Mouse (Mus musculus) forebrain, embryonic 15.5 days (tissue): ENCODE data around the gene Ghitm. TPM values are rescaled to one million over a fixed set of nuclear protein-coding genes. Genes with fewer than 3 reads are reported as not detected.

Source experiments
- ATAC-seq: fragments of 200-750 bp; cut with Nextera tagmentation; replicated peaks from 2 replicates; pipeline ENCODE4 v1.8.0; 2017; ENCODE audit warnings: mild to moderate bottlenecking, moderate TSS enrichment, moderate library complexity
- H3K27ac ChIP-seq: fragments of 300-500 bp; sonication (generic); replicated peaks from 2 replicates; pipeline ENCODE4 v1.5.1; 2015; ENCODE audit warnings: mild to moderate bottlenecking, inconsistent platforms
- H3K27me3 ChIP-seq: fragments of 300-500 bp; sonication (generic); 2 replicates; pipeline ENCODE4 v1.6.1; 2015; ENCODE audit warnings: inconsistent platforms
- H3K36me3 ChIP-seq: fragments of 300-500 bp; sonication (generic); 2 replicates; pipeline ENCODE4 v1.6.1; 2015; ENCODE audit warnings: mild to moderate bottlenecking, inconsistent platforms
- H3K4me1 ChIP-seq: fragments of 300-500 bp; sonication (generic); 2 replicates; pipeline ENCODE4 v1.6.1; 2015; ENCODE audit warnings: inconsistent platforms
- H3K4me2 ChIP-seq: fragments of 300-500 bp; sonication (generic); replicated peaks from 2 replicates; pipeline ENCODE4 v1.6.1; 2015; ENCODE audit warnings: mild to moderate bottlenecking, inconsistent platforms
- H3K4me3 ChIP-seq: fragments of 300-500 bp; sonication (generic); 2 replicates; pipeline ENCODE4 v1.5.1; 2015; ENCODE audit warnings: mild to moderate bottlenecking, inconsistent platforms
- H3K9ac ChIP-seq: fragments of 300-500 bp; sonication (generic); replicated peaks from 2 replicates; pipeline ENCODE4 v1.6.1; 2015; ENCODE audit warnings: mild to moderate bottlenecking, inconsistent platforms
- H3K9me3 ChIP-seq: fragments of 300-500 bp; sonication (generic); 2 replicates; pipeline ENCODE4 v1.6.1; 2016; ENCODE audit warnings: inconsistent platforms
- WGBS: fragments of 180-500 bp; shearing (Covaris S2); methylation state at CpG from one replicate; pipeline ENCODE4 v1.1.7; 2015; ENCODE audit warnings: mixed read lengths; 5-methylcytosine and 5-hydroxymethylcytosine counted together
- polyA plus RNA-seq: library from polyadenylated mRNA; unstranded; fragments of >200 nt; fragmentation: Nextera tagmentation; extraction: Ambion mirVana; gene quantifications from 2 replicates; pipeline ENCODE4 v1.2.1, GENCODE M21; 2015

The Ghitm gene
- polyA plus RNA-seq, 1 experiment from 2014 or later, result 184 TPM

DNA sequence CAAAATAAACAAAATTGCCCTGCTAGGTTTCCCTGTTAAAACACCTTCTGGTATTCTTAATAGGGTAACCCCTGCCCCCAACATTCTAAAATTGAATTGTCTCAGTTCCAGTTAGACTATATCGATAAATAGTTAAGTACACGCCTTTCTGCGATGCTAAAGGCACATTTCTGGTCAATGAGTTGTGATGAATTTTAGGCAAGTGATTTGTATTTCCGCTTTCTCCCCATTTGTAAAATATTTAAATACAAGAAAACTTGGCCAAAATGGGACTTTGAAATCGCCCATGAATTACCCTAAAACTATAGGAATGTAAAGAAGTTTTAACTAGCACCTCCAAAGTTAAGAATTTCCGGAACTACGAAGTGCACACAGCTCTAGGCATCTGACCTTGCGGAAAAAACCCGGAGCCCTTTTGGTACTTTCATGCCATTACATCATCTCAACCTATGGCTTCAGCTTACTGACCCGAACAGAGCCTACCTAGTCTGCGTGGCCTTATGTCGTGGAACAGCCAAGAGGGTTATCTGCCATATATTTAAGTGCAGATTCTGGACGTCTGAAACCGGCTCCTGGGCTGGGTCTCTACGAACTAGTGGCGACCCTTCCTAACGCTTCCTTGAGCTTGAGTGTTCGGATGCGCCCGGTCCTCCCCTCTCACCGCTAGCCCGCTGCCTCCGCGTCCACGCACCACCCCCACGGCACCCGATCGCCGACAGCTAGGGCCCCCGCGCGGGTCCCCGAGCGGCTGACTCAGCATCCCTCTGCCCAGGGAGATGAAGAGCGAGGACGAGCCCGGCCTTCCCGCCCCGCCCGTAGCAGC lies 557 bp downstream of the Ghitm start:
- H3K4me1 ChIP-seq, result peaks cover 12% of the 10 kb centered on the region
- WGBS, result 2% methylated on average over 40 of the region's 40 CpGs
- peak overlapping the region; percentile 96 for H3K4me3 ChIP-seq
- H3K27ac ChIP-seq, result peak overlapping the region; percentile 80
- H3K9ac ChIP-seq, result peak overlapping the region; percentile 92
- peaks cover 26% of the 10 kb centered on the region for H3K36me3 ChIP-seq
- ATAC-seq, result no peak
- peak overlapping the region; percentile 73 for H3K4me2 ChIP-seq
- no peaks in the 10 kb centered on the region for H3K27me3 ChIP-seq
- H3K9me3 ChIP-seq, result no peaks in the 10 kb centered on the region

DNA sequence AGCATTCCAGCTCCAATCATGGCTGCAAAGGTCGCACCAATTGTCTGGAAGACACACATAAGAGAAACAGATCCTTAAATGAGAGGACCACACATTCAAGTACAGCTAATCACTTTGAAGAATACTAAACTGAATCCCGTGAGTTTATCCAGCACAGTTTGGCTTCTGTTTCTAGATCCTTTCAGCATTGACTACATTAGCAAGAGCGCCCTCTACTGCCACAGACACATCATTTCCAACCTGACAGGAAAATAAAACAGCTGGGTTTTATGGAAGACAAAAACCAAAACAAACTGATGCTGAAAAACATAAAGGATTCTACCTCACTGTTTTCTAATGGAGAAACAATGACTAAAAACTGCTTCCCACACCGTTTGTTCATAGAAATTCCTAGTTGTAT lies 7.4 kb downstream of the Ghitm start:
- 45% methylated on average over 4 of the region's 4 CpGs for WGBS
- Histone ChIP-seq H3K4me2 (no peak overlapping the region), H3K4me1 (no peaks in the 10 kb centered on the region), H3K27ac (no peak overlapping the region), H3K4me3 (no peak overlapping the region), H3K36me3 (peaks cover 83% of the 10 kb centered on the region), H3K27me3 (no peaks in the 10 kb centered on the region), H3K9me3 (no peaks in the 10 kb centered on the region), H3K9ac (no peak overlapping the region)
- ATAC-seq, result no peak

DNA sequence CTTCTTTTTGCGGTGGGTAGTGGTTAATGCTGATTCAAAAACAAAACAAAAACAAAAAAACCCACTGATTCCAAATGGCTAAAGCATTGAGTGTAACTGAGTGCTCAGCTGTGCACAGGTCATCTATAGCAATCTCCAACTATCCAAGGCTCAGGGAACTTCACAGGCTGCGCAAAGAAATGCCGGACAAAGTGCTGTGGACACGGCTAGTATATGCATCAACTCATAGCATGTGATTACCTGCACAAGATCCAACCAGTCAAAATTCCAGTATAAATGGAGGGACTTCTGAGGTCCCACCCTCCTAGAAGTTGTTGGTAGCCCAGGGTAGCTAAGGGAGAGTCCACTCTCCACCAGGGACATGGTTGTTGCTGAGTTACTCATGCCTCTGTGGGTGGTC lies 15.8 kb downstream of the Ghitm start:
- no peaks in the 10 kb centered on the region for H3K4me1 ChIP-seq
- no peaks in the 10 kb centered on the region for H3K27me3 ChIP-seq
- no peak for ATAC-seq
- no peak overlapping the region for H3K9ac ChIP-seq
- H3K4me3 ChIP-seq, result no peak overlapping the region
- WGBS, result 97% methylated on average over 4 of the region's 4 CpGs
- H3K4me2 ChIP-seq, result no peak overlapping the region
- no peaks in the 10 kb centered on the region for H3K9me3 ChIP-seq
- peaks cover 42% of the 10 kb centered on the region for H3K36me3 ChIP-seq
- H3K27ac ChIP-seq, result no peak overlapping the region

DNA sequence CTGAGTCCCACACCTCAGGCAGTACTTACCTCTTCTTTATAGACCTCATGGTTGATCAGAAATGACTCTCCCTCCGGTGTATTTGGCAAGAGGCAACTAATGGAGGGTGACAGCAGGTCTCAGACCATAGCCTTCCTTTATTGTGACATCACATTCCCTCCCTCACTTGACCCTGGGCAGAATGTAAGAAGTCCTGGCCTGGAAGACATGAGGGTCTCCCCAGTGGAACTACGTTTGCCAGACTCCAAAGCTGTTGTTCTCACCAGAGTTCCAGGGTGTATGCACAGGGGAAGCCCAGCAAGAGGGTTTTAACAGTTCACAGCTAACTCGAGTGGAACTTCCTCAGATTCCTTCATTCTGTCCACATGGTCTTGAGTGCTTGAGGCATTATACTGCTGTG lies 21.1 kb downstream of the Ghitm start, which contains the start of gene 2610528A11Rik:
TSS of gene 2610528A11Rik (minus strand) at position 101 of the 400 bp plus-strand sequence.
- Histone ChIP-seq H3K36me3 (peaks cover 4% of the 10 kb centered on the region; the same call in 1 of the 2 replicates), H3K9me3 (no peaks in the 10 kb centered on the region), H3K9ac (no peak within 1 kb of the TSS), H3K27me3 (no peaks in the 10 kb centered on the region), H3K4me3 (no peak within 1 kb of the TSS), H3K4me2 (no peak within 1 kb of the TSS), H3K4me1 (no peaks in the 10 kb centered on the region), H3K27ac (no peak within 1 kb of the TSS)
- ATAC-seq, result no peak
- 73% methylated on average over 3 of the region's 3 CpGs for WGBS

DNA sequence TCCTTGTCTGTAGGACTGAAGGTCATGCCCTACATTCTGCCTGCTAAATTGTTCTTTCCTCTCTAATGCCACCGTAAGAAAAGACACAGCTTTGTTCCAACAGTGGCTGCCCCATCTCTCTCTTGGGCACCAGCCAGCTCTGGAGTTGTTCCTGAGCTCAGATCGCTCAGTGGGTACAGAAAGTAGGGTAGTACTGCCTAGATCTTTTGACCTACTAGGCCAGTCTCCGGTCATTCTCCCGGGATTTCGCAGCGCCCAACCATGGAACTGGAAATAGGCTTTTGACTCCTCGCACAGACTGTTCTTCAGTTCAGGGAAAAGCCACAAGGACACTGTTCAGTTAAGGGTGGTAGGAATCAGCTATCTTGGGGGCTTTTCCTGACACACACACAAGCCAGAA lies 22.1 kb downstream of the Ghitm start:
- Histone ChIP-seq H3K4me1 (no peaks in the 10 kb centered on the region), H3K9me3 (no peaks in the 10 kb centered on the region), H3K9ac (no peak overlapping the region), H3K27ac (no peak overlapping the region), H3K4me2 (no peak overlapping the region), H3K36me3 (no peaks in the 10 kb centered on the region), H3K27me3 (no peaks in the 10 kb centered on the region), H3K4me3 (no peak overlapping the region)
- no peak for ATAC-seq
- WGBS, result 89% methylated on average over 7 of the region's 7 CpGs

DNA sequence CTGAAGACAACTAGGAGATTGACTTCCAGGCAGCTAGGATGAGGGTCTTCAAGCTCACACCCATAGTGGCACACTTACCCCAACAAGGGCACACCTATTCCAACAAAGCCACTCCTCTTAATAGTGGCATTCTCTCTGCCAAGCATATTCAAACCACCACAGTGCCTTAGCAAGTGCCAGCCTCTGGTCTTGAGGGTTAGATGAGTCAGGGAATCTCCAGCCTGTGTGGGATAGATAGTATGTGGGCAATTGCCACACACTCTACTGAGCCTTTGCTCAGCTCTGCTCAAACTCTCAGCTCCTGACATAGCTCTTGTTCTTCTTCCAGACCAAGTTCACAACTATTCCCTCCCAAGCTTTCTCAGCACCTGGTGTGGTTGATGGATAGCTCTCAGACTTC lies 23.7 kb downstream of the Ghitm start:
- H3K4me1 ChIP-seq, result no peaks in the 10 kb centered on the region
- no peak for ATAC-seq
- no peak overlapping the region for H3K9ac ChIP-seq
- no peaks in the 10 kb centered on the region for H3K27me3 ChIP-seq
- no peaks in the 10 kb centered on the region for H3K9me3 ChIP-seq
- no peak overlapping the region for H3K27ac ChIP-seq
- no peak overlapping the region for H3K4me2 ChIP-seq
- no peaks in the 10 kb centered on the region for H3K36me3 ChIP-seq
- H3K4me3 ChIP-seq, result no peak overlapping the region

DNA sequence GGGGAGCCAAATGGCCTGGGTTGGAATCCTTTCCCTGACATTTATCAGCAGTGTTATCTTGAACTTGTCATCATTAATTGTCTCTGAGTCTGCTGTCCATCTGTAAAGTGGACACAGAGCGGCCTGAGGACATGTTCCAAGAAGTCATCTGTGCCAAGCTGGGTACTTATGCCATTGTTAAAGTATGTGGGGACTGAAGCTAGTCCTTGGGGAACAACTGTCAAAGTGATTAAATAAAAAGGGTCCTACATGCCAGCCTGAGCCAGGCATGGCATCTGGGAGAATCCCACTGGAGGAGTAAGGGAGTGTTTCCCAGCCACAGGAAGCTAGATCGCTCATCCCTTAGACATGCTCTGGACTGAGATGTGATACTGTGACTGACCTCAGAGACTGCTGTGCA lies 24.6 kb downstream of the Ghitm start:
- H3K4me3 ChIP-seq, result no peak overlapping the region
- ATAC-seq, result no peak
- H3K36me3 ChIP-seq, result no peaks in the 10 kb centered on the region
- WGBS, result 85% methylated on average over 2 of the region's 2 CpGs
- no peak overlapping the region for H3K4me2 ChIP-seq
- H3K9me3 ChIP-seq, result no peaks in the 10 kb centered on the region
- no peaks in the 10 kb centered on the region for H3K4me1 ChIP-seq
- H3K27ac ChIP-seq, result no peak overlapping the region
- H3K9ac ChIP-seq, result no peak overlapping the region
- no peaks in the 10 kb centered on the region for H3K27me3 ChIP-seq

DNA sequence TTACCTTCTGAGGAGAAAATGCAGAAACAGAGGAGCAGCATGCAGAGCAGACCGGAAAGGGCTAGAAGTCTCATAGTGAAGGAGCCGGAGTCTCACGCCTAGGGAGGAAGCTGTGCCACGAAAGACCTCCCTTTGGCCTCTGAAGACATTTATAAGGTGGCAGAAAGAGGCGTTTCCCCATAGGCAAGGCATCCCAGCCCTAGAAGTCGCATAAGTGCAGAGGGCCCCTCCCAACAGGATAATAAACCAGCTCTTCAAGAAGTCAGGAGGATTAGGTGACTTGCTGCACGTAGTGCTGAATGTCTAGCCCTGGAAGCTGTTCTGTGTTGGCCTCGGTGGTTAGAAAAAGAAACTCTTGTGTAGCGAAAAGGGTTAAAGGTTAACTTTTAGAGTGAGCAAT lies 25.1 kb downstream of the Ghitm start:
- Histone ChIP-seq H3K4me1 (no peaks in the 10 kb centered on the region), H3K36me3 (no peaks in the 10 kb centered on the region), H3K9ac (no peak overlapping the region), H3K4me2 (no peak overlapping the region), H3K9me3 (no peaks in the 10 kb centered on the region), H3K27ac (no peak overlapping the region), H3K4me3 (no peak overlapping the region), H3K27me3 (no peaks in the 10 kb centered on the region)
- 79% methylated on average over 9 of the region's 9 CpGs for WGBS
- ATAC-seq, result no peak

DNA sequence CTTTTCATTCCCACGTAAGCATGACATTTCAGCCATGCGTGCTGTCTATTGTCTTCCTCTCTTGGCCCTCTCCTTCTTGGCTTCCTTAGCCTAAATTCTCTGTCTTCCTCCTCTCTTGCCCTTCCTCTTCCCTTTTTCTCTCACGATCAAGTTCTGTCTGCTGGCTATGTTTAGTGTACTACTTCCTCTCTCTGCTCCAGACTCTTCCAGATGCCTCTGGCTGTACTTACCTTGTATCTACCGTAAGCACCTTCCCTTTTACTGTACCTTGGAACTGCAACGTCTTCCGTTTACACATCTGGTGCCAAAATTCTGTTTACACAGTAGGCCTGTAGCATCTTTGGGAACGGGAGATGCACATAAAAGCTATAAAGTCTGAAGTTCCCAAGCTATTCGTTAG lies 25.6 kb downstream of the Ghitm start:
- Histone ChIP-seq H3K27me3 (no peaks in the 10 kb centered on the region), H3K4me2 (no peak overlapping the region), H3K9ac (no peak overlapping the region), H3K9me3 (no peaks in the 10 kb centered on the region), H3K27ac (no peak overlapping the region), H3K4me3 (no peak overlapping the region), H3K36me3 (no peaks in the 10 kb centered on the region), H3K4me1 (no peaks in the 10 kb centered on the region)
- ATAC-seq, result no peak
- WGBS, result 88% methylated on average over 8 of the region's 8 CpGs

DNA sequence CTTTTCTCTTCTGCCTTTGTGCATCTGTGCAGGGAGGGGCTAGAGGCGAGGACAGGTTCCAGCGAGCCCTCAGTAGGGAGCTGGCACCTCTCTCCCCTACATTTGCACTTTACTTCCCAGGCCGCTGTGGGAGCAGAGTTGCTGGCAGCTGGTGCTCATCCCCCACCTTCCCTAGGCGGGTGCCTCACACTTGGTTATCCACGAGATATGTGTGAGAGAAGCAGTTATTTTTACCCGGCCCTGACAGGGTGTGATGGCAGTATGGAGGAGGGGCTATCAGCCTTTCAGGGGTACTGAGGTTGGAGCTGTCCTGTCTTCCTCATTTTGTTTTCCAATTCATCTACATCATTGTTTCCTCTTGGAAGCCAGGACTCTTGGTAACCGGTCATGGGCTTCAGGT lies 29.2 kb downstream of the Ghitm start:
- ATAC-seq, result 0 out of 2 replicates have a peak, but pooled peaks have one; percentile 55
- Histone ChIP-seq H3K4me2 (no peak overlapping the region), H3K36me3 (no peaks in the 10 kb centered on the region), H3K4me3 (no peak overlapping the region), H3K9ac (no peak overlapping the region), H3K27me3 (no peaks in the 10 kb centered on the region), H3K27ac (no peak overlapping the region), H3K4me1 (no peaks in the 10 kb centered on the region), H3K9me3 (no peaks in the 10 kb centered on the region)
- WGBS, result 40% methylated on average over 7 of the region's 7 CpGs

DNA sequence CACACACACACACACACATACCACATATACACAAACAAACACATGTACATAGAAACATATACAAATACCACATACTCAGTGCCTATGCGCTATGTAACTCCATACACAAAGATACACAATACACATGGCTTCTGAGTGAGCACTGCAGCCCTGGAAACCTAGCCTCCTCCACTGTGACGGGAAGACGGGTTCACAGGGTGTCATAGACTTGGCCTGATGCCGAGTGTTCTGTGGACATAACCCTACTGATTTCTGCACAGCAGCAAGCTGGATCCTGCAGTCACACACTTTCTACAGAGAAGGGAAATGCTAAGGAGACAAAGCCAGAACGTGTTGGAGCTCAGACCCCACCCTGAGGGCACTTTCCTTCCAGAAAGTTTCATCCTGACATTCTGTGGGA lies 30.3 kb downstream of the Ghitm start:
- ATAC-seq, result no peak; the same call in 1 of the 2 replicates

DNA sequence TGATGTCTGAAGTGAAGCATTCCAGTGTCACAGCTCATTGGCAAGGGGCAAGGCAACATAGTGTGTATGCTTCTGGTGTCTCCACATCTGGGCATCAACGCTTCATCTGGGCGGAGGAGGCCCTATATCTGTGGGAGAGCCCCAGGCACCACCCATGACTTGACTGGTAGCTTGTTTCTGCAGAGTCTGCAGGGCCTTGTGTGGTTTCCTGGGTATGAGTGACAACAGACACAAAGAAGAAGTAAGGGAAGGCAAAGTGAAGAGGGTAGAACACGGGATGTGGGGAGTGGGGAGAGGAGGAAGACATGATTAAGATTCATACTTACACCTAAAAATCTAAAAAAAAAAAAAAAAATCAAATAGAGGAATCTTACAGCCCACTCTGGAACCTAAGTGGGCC lies 32.6 kb downstream of the Ghitm start:
- ATAC-seq, result no peak
- H3K9ac ChIP-seq, result no peak overlapping the region
- WGBS, result 84% methylated on average over 3 of the region's 3 CpGs
- H3K27ac ChIP-seq, result no peak overlapping the region
- H3K4me3 ChIP-seq, result no peak overlapping the region
- no peak overlapping the region for H3K4me2 ChIP-seq
- peaks cover 10% of the 10 kb centered on the region for H3K4me1 ChIP-seq
- no peaks in the 10 kb centered on the region for H3K36me3 ChIP-seq
- no peaks in the 10 kb centered on the region; the same call in 1 of the 2 replicates for H3K27me3 ChIP-seq
- H3K9me3 ChIP-seq, result no peaks in the 10 kb centered on the region

More for the DNA sequence above, 30.3 kb downstream of the Ghitm start:
- Histone ChIP-seq H3K4me1 (no peaks in the 10 kb centered on the region), H3K4me2 (no peak overlapping the region), H3K36me3 (no peaks in the 10 kb centered on the region), H3K27me3 (no peaks in the 10 kb centered on the region), H3K27ac (no peak overlapping the region), H3K4me3 (no peak overlapping the region), H3K9me3 (no peaks in the 10 kb centered on the region), H3K9ac (no peak overlapping the region)
- 65% methylated on average over 5 of the region's 5 CpGs for WGBS

DNA sequence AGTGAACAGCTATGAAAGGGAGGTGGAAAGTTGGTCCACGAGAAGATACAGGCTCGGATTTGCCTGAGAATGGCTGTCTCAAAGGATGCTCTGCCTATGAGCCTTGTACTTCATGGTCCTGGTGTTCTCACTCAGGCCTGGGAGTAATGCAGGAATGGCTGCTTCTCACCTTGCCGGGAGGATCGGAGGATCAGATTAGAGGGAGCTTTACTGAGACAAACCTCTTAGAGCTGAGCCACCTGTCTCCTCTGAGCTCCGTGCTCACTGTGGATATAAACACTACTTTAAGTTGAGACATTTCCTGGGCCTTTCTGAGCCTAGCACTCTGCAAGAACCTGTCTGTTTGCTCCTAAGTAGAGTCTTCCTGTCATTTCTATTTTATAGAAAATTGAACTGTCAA lies 33.5 kb downstream of the Ghitm start:
- Histone ChIP-seq H3K27ac (no peak overlapping the region), H3K9me3 (no peaks in the 10 kb centered on the region), H3K9ac (no peak overlapping the region), H3K4me3 (no peak overlapping the region), H3K4me2 (no peak overlapping the region), H3K27me3 (no peaks in the 10 kb centered on the region; the same call in 1 of the 2 replicates), H3K4me1 (peaks cover 10% of the 10 kb centered on the region), H3K36me3 (no peaks in the 10 kb centered on the region)
- ATAC-seq, result no peak
- WGBS, result 80% methylated on average over 5 of the region's 5 CpGs
